Mouse (Mus musculus) urinary bladder, postnatal 10 days (tissue): Measurements from ENCODE around the gene Farp1.
"Not testable (repeated sequence)": the region's sequence is repeated elsewhere in the genome, so short reads cannot be mapped to it uniquely, and the experiment has no call there.

Source experiments
- DNase-seq: peaks from one replicate; pipeline ENCODE4 v3.0.0; 2022; ENCODE audit warnings: low spot score

Farp1 gene

GRCm38 (mm10) chr14:121183414-121184130 lies 148.6 kb downstream of the Farp1 start:
- no peak for DNase-seq

DNA sequence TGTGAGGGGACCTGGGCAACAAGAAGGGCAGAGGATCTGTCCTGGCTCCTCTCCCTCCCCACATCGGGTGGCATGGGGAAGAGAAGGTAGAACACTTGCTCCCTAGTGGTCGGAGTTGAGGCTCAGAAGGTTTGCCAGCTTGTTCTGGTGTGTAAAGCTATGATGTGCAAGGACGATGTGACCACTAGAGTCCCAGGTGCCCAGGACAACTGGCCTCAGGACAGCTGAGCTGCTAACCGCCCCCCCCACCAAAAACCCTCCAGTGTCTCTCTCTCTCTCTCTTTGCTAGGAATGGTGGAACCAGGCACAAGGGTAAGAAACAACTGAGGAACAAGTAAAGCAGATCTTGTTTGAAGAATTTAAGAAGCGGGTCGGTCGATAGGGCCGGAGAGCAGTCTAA lies 149.4 kb downstream of the Farp1 start:
- DNase-seq: no peak

DNA sequence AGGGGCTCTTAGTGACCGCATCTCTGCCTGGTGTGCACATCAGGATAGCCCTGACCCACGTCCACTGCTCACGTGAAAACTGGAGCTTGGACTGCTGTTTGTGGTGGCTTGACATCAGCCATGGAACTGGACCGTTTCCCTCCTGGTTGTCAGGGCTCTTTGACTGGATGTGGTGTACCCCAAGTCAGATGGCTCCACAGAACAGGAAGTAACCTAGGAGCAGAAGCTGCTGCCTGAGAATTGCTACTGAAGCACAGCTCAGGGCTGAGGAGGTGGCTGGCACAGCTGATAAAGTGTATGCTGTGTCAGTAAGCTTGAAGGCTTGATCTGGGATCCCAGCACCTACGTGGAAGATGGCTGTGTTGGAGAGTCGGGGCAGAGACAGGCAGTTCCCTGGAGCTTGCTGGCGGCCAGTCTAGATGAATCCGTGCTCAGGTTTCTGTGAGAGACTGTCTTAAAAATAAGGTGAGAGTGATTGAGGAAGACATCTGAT lies 151.4 kb downstream of the Farp1 start:
- no peak for DNase-seq

- not testable (repeated sequence) for DNase-seq
Measured at GRCm38 (mm10) chr14:121189840-121190239, 154.8 kb downstream of the Farp1 start.

GRCm38 (mm10) chr14:121190386-121190785 lies 155.4 kb downstream of the Farp1 start:
- no peak for DNase-seq

GRCm38 (mm10) chr14:121191739-121192138 lies 156.7 kb downstream of the Farp1 start:
- no peak for DNase-seq

- no peak for DNase-seq
Measured at GRCm38 (mm10) chr14:121192394-121192793, 157.4 kb downstream of the Farp1 start.

- no peak for DNase-seq
Measured at GRCm38 (mm10) chr14:121193981-121194380, 159.0 kb downstream of the Farp1 start.

- DNase-seq: no peak
Measured at GRCm38 (mm10) chr14:121198915-121199572, 164.0 kb downstream of the Farp1 start.

GRCm38 (mm10) chr14:121199789-121200188 lies 164.8 kb downstream of the Farp1 start:
- no peak for DNase-seq

GRCm38 (mm10) chr14:121200353-121200752 lies 165.4 kb downstream of the Farp1 start:
- DNase-seq: no peak

DNA sequence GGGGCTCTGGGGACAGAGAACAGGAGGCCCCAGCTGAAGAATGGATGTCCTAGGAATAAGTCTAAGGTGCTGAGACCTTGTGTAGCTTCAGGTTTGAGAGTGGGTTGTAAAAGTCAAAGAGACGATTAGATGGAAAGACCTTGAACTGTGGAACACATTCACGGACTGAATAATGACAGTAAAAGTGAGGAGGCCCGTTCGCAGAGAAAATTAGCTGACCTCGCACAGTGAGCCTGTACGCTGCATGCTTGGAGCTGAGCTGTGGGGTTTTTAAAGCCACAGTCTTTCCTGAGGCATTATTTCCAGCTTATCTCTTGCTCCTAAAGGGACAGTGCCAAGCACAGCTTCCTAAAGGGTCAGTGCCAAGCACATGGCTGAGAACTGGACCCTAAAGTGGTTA lies 166.2 kb downstream of the Farp1 start:
- no peak for DNase-seq

DNA sequence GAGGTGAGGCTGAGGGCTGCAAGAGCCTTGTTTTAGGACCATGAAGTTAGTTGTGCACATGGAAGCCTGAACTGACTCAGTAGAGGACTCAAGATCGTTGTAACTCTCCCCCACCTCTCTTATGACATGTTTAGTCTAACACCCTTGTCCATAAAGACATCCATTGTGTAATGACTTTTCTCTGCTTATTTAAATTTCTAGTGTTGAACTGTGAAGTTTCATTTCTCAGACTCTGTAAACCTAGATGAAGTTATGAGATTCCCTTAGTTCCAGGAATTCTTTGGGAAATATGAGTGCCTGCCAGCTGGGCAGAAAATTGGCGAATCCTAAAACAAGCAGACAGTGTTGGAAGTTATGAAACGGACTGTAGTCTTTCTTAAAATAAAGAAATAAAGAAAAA lies 170.5 kb downstream of the Farp1 start:
- DNase-seq: no peak

- DNase-seq: no peak
Measured at GRCm38 (mm10) chr14:121207441-121208158, 172.6 kb downstream of the Farp1 start.

DNA sequence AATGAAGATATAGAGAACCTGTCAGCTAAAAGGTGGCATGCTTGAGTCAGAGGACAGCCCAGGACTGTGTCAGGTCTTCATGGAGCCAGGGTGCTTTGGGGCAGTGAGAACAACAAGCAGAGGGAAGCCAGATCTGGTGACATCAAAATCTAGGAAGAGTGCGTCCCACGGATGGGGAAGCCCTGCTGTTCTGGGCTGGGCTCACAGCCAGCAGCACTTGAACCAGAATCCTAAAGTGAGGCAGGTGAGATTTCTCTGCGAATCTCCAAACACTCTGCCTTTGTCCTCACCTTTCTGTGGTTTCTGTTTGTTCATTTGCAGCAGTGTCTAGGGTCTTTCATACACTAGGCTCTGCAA lies 173.1 kb downstream of the Farp1 start:
- no peak for DNase-seq

GRCm38 (mm10) chr14:121210318-121210717 lies 175.3 kb downstream of the Farp1 start:
- no peak for DNase-seq

GRCm38 (mm10) chr14:121213650-121214049 lies 178.7 kb downstream of the Farp1 start:
- DNase-seq: no peak

- no peak for DNase-seq
Measured at GRCm38 (mm10) chr14:121214636-121215257, 179.7 kb downstream of the Farp1 start.

GRCm38 (mm10) chr14:121215817-121216216 lies 180.8 kb downstream of the Farp1 start:
- DNase-seq: no peak

DNA sequence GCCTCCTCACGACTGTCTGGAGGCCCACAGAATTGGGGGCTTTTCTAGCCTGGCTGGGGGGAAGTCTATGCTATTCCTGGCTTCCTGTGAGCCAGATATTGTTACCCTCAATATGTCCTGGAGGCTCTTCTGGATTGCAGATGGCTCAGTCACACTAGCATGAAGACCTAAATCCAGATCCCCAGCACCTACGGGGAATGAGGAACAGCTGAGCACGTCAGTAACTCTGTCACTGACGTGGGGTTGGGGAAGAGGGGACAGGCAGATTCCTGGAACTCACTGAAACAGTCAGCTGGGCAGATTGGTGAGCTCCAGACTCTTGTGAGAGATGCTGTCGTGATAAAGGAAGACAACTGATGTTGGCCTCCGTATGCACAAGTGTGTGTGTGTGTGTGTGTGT lies 181.7 kb downstream of the Farp1 start:
- no peak for DNase-seq

DNA sequence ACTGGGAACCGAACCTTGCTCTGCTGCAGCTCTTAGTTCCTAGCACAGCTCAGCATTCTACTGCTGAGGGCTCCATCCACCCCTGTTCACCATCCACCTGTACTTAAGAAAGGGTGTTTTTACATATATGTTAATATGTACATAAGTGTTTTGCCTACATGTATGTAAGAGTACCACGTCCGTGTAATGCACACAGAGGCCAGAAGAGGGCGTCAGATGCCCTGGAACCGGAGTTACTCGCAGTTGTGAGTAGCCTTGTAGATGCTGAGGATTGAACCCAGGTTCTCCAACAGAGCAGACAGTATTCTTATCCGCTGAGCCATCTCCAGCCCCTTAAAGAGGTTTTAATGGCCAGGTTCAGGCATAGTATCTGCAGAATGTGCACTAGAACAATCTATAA lies 183.6 kb downstream of the Farp1 start:
- DNase-seq: no peak

DNA sequence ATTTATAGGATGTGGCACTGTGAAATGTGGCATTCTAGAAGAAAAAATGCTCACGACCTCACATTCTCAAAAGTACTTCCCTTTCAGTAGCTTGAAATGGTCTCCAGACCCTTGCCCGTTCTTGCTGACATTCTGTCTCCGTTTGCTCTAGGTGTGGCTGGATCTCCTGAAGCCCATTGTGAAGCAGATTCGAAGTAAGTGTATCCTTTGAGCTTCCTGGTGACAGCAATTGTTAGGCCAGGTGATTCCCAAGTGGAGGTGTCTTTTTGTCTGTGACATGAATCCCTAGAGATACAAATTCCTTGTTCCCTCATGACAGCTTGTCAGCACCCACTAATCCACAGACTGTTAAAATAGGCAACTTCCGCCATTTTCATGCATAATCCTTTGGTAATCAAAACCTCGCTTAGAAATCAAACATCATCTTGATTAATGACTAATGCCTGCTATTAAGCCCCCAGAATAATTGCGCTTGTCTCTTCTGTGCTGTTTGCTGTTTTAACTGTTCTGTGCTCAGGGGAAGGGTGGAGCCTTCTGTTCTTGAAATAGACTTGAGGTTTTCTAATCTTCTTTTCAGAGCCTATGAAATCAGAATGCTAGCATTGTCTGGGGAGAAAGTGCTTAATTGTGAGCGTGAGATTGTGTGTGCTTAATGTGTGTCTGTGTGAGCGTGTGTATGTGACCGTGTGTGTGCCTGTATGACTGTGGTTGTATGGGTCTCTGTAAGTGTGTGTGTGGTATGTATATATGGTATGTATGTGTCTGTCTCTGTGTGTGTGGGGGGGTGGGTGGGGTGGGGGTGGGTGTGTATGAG lies 184.4 kb downstream of the Farp1 start:
- no peak for DNase-seq
